Mouse (Mus musculus) cerebral cortex, adult 2 months (tissue): ENCODE results near the gene Aimp2.

Source experiments
- WGBS: fragments of 180-500 bp; shearing (Covaris S2); methylation state at CpG from one replicate; pipeline ENCODE4 v1.1.7; 2018; 5-methylcytosine and 5-hydroxymethylcytosine counted together

Gene Aimp2

GRCm38 (mm10) chr5:143909417-143910400, at the start of gene Aimp2, which contains the start of gene Pms2:
Gene Aimp2 (minus strand): TSS chr5:143909847.
Gene Pms2 (plus strand): TSS chr5:143909964.
- WGBS = under 1% methylated on average over 70 of the region's 70 CpGs

- 92% methylated on average over 6 of the region's 6 CpGs for WGBS
These were observed 47.5 kb upstream of the Aimp2 start for GRCm38 (mm10) chr5:143957101-143957500.

- WGBS = 56% methylated on average over 5 of the region's 5 CpGs
These were observed 40.4 kb upstream of the Aimp2 start for GRCm38 (mm10) chr5:143950016-143950415.

DNA sequence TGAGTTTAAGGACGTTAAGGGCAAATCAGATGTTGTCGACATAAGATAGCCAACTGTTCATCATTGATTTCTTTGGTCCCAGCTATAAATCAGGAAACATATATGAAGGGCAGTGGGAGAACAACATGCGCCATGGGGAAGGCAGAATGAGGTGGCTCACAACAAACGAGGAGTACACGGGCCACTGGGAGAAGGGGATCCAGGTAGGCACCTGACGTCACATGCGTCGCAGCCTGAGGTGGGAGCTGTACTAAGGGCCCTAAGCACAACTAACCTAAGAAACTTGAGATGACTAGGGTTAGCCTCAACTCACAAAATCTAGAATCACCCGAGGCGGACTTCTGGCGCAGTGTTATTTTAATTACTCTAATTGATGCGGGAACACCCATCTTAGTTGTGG, 38.7 kb upstream of the Aimp2 start:
- 92% methylated on average over 12 of the region's 12 CpGs for WGBS

GRCm38 (mm10) chr5:143943231-143944125, 33.8 kb upstream of the Aimp2 start:
- WGBS = 45% methylated on average over 14 of the region's 14 CpGs

GRCm38 (mm10) chr5:143941588-143941987, 31.9 kb upstream of the Aimp2 start:
- 19% methylated on average over 10 of the region's 10 CpGs for WGBS

GRCm38 (mm10) chr5:143936156-143936555, 26.5 kb upstream of the Aimp2 start:
- WGBS = 82% methylated on average over 9 of the region's 9 CpGs

DNA sequence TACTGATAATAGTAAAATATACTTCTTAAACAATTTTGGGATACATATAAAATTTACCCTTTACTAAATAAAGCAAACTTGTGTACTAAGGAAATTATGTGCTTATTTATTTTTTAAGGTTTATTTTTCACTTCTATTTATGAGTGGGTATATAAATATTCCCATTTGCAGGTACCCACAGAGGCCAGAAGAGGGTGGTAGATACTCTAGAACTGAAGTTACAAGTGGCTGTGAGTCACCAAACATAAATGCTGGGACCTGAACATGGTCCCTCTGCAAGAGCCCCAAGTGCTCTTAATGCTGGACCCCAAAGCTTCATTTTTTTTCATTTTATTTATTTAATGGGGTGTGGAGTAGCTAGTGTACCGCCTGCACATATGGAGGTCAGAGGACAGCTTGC, 24.2 kb upstream of the Aimp2 start:
- WGBS = 91% methylated on average over 1 of the region's 1 CpGs

- 80% methylated on average over 11 of the region's 11 CpGs for WGBS
These were observed 23.8 kb upstream of the Aimp2 start for GRCm38 (mm10) chr5:143933414-143933813.

GRCm38 (mm10) chr5:143932831-143933230, 23.2 kb upstream of the Aimp2 start, which contains the start of gene Rsph10b:
Gene Rsph10b (plus strand): TSS chr5:143933035.
- 22% methylated on average over 8 of the region's 8 CpGs for WGBS

DNA sequence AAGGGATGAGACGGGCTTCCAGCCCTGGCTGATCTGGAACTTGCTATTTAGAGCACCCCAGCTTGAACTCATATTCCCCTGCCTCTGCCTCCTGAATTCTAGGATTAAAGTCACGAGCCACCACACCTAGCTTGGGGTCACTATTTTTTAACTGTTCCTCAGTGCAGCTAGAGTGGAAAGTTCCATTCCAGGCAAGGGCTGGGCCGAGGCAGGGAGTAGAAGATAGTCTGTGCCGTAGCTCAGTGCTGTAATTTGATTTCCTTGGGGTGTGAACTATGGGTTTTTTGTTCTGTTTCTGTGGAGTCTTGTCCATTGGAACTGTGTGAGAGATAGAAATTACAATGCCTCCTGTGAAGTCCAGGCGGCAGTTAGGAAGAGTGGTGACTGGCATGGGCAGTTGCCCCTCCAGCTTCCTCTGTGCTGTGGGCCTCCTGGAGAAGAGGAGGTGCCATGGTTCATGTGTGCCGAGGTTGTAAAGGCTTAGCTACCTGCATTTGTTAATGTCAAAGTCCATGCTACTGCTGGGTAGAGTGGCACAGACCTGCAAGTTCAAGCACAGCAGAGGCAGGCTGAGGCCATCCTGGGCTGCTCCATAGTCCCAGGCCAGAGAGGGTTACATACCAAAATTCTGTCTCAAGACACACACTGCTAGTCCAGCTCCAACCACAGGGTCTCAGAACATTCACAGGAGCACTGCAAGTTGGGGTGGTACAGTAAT, 22.4 kb upstream of the Aimp2 start:
- 72% methylated on average over 6 of the region's 6 CpGs for WGBS

- WGBS = 94% methylated on average over 12 of the region's 12 CpGs
These were observed 21.0 kb upstream of the Aimp2 start for GRCm38 (mm10) chr5:143930656-143931055.

GRCm38 (mm10) chr5:143929291-143929690, 19.6 kb upstream of the Aimp2 start:
- 92% methylated on average over 4 of the region's 4 CpGs for WGBS

DNA sequence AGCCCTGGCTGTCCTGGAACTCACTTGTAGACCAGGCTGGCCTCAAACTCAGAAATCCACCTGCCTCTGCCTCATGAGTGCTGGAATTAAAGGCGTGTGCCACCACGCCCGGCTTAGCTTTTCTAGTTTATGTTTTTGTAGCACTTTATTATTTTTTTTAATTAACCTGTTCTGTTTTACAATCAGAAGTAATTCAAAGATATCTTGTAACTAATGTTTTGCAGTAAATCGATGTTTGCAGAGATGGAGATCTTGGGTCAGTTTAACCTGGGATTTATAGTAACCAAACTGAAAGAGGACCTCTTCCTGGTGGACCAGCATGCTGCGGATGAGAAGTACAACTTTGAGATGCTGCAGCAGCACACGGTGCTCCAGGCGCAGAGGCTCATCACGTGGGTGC, 18.2 kb upstream of the Aimp2 start, which contains the start of gene Gm42421:
Gene Gm42421 (plus strand): TSS at position 301 of the 400 bp plus-strand sequence.
- 93% methylated on average over 8 of the region's 8 CpGs for WGBS

DNA sequence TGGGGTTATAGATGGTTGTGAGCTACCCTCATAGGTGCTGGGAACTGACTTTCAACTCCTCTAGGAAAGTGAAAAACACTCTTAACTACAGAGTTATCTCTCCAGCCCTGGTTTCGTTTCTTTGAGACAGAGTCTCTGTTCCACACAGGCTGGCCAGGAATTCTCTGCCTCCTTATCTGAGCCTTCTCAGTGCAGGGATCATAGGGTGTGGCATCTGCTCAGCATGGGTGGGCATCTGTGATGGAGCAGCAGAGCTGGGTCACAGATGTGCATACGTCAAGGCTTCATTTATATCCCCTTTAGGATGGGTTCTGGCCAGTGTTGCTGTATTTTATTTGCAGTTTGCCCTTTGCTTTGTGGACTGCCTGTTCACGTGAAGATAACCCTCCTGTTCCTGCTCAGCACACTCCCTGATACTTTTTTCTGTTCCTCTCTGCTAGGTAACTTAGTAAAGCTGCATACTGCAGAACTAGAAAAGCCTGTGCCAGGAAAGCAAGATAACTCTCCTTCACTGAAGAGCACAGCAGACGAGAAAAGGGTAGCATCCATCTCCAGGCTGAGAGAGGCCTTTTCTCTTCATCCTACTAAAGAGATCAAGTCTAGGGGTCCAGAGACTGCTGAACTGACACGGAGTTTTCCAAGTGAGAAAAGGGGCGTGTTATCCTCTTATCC, 15.3 kb upstream of the Aimp2 start:
- WGBS = 93% methylated on average over 6 of the region's 6 CpGs

DNA sequence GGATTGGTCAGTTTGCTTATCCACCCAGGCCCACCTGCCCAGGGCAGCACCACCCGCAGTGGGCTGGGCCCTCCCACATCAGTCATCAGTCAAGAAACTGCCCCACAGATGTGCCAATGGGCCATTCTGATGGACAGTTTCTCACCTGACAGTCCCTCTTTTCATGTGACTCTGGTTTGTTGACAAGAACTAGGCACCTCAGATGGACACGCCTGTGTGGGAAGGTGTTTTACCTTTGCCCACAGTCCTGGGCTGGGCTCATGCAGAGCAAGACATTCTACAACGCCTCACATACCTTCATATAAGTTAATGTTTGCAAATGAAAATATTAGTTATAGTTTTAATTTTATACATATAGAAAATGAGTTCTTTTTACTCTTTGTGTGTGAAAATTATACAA, 8.5 kb upstream of the Aimp2 start:
- 94% methylated on average over 3 of the region's 3 CpGs for WGBS

GRCm38 (mm10) chr5:143917418-143917817, 7.8 kb upstream of the Aimp2 start:
- 48% methylated on average over 5 of the region's 5 CpGs for WGBS

DNA sequence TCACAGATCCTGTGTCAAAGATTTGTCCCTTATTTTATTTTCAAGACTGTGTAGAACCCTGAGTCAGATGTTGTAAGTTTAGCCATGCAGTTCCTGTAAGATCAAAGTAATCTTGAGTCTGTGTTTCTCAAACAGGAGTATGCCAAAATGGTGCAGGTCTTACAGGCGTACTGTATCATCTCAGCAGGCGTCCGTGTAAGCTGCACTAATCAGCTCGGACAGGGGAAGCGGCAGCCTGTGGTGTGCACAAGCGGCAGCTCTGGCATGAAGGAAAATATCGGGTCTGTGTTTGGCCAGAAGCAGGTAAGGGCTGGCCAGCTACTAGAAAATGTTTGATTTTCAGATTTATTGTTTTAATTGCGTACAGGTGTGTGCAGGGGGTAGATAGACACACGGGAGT, 6.6 kb upstream of the Aimp2 start:
- WGBS = 91% methylated on average over 9 of the region's 9 CpGs

DNA sequence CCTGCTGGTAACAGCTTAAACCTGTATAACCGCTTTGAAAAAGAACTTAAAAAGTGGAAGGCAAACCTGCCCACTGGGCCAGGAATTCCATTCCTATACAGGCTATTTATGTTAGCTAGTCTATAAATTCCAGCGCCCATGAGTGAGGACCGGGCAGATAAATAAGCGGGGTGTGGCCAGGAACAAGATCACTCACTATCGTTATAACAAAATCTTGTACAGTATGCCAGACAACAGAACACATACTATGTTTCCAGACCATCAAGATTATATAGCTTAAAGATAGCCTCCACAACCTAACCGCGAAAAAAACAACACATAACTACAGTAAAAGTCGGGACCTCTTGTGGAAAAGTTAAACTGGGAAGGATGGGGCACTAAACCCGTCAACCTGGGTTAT, 721 bp downstream of the Aimp2 start:
- 2% methylated on average over 9 of the region's 9 CpGs for WGBS

DNA sequence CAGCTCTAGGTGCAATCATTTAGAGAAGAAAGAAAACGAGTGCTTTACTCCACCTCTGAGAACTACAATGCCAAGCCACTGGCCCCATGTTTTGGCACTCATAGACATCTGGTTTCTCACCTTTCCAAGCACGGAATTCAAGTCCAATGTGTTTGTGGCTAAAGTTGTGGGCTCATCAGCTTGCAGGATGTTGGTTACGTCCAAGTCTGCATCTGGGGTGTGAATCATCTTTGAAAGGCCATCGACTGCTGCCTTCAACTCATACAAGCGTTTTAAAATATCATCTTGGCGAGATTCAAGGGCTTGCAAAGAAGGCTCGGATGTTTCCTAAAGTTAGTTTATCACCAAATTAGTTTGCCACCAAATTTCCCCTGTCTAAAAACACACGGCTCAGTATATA, 3.2 kb downstream of the Aimp2 start:
- 54% methylated on average over 8 of the region's 8 CpGs for WGBS

DNA sequence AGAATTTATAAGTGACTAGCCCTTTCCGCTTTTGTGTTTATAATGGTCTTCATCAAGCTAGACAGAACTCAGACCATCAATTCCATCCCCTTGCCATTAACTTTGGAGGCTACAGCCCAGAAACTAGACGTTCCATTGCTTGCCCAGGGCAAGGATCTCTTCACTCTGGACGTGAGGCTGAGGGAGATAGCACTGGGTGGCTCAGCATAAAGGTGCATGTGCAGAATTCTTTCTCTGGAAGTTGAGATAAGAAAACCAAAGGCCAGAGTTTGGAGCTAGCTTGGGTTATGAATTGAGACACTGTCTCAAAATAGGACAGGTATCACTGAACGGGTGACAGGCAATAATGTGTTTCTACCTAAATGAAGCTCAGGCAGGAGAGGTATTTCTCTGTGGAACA, 5.8 kb downstream of the Aimp2 start:
- WGBS = 85% methylated on average over 4 of the region's 4 CpGs
